Comparison of ENCODE assay signal across 13 mouse cellular contexts in genomic region chr1:129931003-129931402, GRCm38 (mm10).
"Had no signal": no experiment of that assay in that cellular context is flagged by ENCODE, and none has a peak within 500 bp of the region (broad histone marks: within the 10 kb centered on the region; RNA-seq: fewer than 3 reads in every experiment).

No protein-coding gene starts in this region.

- ATAC-seq: midbrain, embryonic 16.5 days had no signal

- DNase-seq: lung, adult 18-20 months; lung, embryonic 14.5 days; lung, postnatal 10 days; lung, postnatal 4 days; midbrain, embryonic 14.5 days; retina, postnatal 1 day; right cerebral cortex, postnatal 25 days; right cerebral cortex, postnatal 4 days; spleen, adult 18-20 months; thymus, adult 18-20 months; thymus, postnatal 14 days; thymus, postnatal 36 days had no signal
